Mouse (Mus musculus) embryonic facial prominence, embryonic 14.5 days (tissue): ENCODE results near the gene Mylk3. TPM values are rescaled to one million over a fixed set of nuclear protein-coding genes. Genes with fewer than 3 reads are reported as not detected.

Experiments
- ATAC-seq: fragments of 200-750 bp; cut with Nextera tagmentation; 2 replicates; pipeline ENCODE4 v1.8.0; 2017; ENCODE audit warnings: low read depth, moderate number of reproducible peaks, moderate TSS enrichment
- DNase-seq: peaks from one replicate; pipeline ENCODE4 v3.0.0-alpha.2; 2015; ENCODE audit warnings: low spot score
- H3K27ac ChIP-seq: fragments of 300-500 bp; sonication (generic); replicated peaks from 2 replicates; pipeline ENCODE4 v1.5.1; 2014; ENCODE audit warnings: low read depth, mild to moderate bottlenecking, low read length, moderate library complexity
- H3K27me3 ChIP-seq: fragments of 300-500 bp; sonication (generic); replicated peaks from 2 replicates; pipeline ENCODE4 v1.6.1; 2014; ENCODE audit warnings: low read length; ENCODE audit not compliant: control insufficient read depth, insufficient read depth
- H3K36me3 ChIP-seq: fragments of 300-500 bp; sonication (generic); 2 replicates; pipeline ENCODE4 v1.6.1; 2014; ENCODE audit warnings: low read length, mixed read lengths; ENCODE audit not compliant: control insufficient read depth, insufficient read depth
- H3K4me1 ChIP-seq: fragments of 300-500 bp; sonication (generic); 2 replicates; pipeline ENCODE4 v1.6.1; 2014; ENCODE audit warnings: antibody characterized with exemption, low read length; ENCODE audit not compliant: control insufficient read depth, insufficient read depth
- H3K4me2 ChIP-seq: fragments of 300-500 bp; sonication (generic); 2 replicates; pipeline ENCODE4 v1.6.1; 2014; ENCODE audit warnings: low read depth, mild to moderate bottlenecking, low read length, moderate library complexity, mixed read lengths
- H3K4me3 ChIP-seq: fragments of 300-500 bp; sonication (generic); 2 replicates; pipeline ENCODE4 v1.5.1; 2014; ENCODE audit warnings: low read depth, mild to moderate bottlenecking, low read length
- H3K9ac ChIP-seq: fragments of 300-500 bp; sonication (generic); 2 replicates; pipeline ENCODE4 v1.6.1; 2014; ENCODE audit warnings: low read depth, mild to moderate bottlenecking, low read length, moderate library complexity, mixed read lengths
- H3K9me3 ChIP-seq: fragments of 300-500 bp; sonication (generic); 2 replicates; pipeline ENCODE4 v1.6.1; 2016; ENCODE audit warnings: low read length; ENCODE audit not compliant: control insufficient read depth
- WGBS: fragments of 180-500 bp; shearing (Covaris S2); extraction: QIAGEN DNeasy Blood & Tissue Kit; methylation state at CpG from one replicate; pipeline ENCODE4 v1.1.7; 2014; 5-methylcytosine and 5-hydroxymethylcytosine counted together
- polyA plus RNA-seq: library from polyadenylated mRNA; unstranded; fragments of >200 nt; fragmentation: Nextera tagmentation; extraction: Ambion mirVana; gene quantifications from 2 replicates; pipeline ENCODE4 v1.2.1, GENCODE M21; 2014

Gene Mylk3
- polyA plus RNA-seq, 1 experiment from 2014 or later = 2.8 TPM

DNA sequence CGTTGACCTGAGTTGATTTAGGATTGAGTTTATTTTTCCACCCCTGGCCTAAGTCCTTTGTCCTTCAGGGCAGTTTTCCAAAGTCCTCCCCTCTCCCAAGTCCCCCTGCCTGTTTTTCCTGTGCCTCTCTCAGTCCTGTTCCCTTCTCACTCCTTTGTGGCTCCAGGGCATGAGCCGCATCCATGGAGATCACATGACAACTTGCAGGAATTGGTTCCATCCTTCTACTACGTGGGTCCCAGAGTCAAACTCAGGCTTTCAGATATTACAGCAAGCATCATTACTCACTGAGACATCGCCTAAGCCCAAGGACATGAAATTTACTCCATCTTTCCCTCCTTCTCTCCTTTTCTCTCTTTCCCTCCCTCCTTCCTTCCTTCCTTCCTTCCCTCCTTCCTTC lies 23.9 kb downstream of the Mylk3 start:
- DNase-seq (no peak), ATAC-seq (no peak)
- no peak overlapping the region for H3K9ac ChIP-seq
- peaks cover 11% of the 10 kb centered on the region for H3K4me1 ChIP-seq
- no peaks in the 10 kb centered on the region for H3K27me3 ChIP-seq
- WGBS = 62% methylated on average over 4 of the region's 4 CpGs
- no peaks in the 10 kb centered on the region for H3K9me3 ChIP-seq
- no peak overlapping the region for H3K27ac ChIP-seq
- H3K4me3 ChIP-seq = no peak overlapping the region
- no peak overlapping the region for H3K4me2 ChIP-seq
- H3K36me3 ChIP-seq = no peaks in the 10 kb centered on the region

DNA sequence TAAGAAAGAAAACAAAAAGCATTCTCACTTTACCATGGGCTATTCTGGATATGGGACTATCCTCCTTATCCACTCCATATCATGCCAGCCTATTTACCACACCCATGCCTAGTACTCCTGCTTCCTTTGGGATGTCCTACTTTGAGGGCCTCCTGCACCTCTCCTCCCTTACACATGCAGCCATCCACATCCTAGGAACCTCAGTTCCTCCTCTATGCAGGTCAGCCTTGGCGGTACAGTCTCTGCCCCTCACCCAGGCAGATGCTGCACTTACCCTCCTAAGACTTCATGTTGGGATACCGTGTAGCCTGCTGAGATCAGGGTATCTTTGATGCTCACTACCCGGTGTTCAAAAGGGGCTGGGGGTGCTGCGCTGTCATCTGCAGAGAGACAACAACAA lies 32.9 kb downstream of the Mylk3 start:
- Histone ChIP-seq H3K9ac (no peak overlapping the region), H3K27me3 (no peaks in the 10 kb centered on the region), H3K4me3 (no peak overlapping the region), H3K27ac (no peak overlapping the region), H3K9me3 (no peaks in the 10 kb centered on the region), H3K36me3 (no peaks in the 10 kb centered on the region), H3K4me2 (no peak overlapping the region), H3K4me1 (no peaks in the 10 kb centered on the region)
- 73% methylated on average over 4 of the region's 4 CpGs for WGBS
- ATAC-seq = no peak
- no peak for DNase-seq

DNA sequence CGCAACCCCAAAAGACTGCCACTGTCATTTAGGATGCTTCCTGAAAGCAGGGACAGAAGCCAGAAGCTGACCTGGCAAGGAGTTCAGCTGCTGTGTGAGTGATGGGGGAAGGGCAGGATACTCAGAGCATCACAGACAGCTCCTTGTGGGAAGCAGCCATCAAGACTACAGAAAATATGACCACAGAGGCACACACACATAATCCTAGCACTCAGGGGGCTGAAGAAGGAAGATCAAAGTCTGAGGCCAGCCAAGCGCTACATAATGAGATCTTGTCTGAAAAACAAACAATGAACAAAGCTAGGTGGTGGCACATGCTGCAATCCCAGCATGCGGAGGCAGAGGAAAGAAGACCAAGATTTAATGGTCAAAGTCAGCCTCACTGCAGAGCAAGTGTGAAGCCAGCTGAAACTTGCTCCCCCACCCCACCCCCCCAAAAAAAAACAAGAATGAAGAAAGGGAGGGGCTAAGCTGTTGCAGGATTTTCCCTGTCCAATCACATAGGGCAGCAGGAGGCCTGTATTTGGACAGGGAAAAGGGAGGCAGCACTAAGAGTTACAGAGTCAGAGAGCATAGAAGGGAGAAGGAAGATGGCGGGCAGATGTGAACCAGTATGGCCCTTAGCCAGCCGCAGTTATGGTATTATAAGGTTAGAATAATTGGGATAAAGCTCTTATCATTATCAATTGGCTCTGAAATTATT lies 46.1 kb downstream of the Mylk3 start:
- H3K27ac ChIP-seq = no peak overlapping the region
- no peaks in the 10 kb centered on the region for H3K36me3 ChIP-seq
- ATAC-seq (no peak), DNase-seq (peak; percentile 19)
- no peaks in the 10 kb centered on the region for H3K27me3 ChIP-seq
- H3K9me3 ChIP-seq = no peaks in the 10 kb centered on the region
- H3K4me2 ChIP-seq = no peak overlapping the region
- no peaks in the 10 kb centered on the region for H3K4me1 ChIP-seq
- H3K4me3 ChIP-seq = no peak overlapping the region
- no peak overlapping the region for H3K9ac ChIP-seq
- WGBS = 71% methylated on average over 5 of the region's 5 CpGs

GRCm38 (mm10) chr8:85337681-85338080 lies 48.5 kb downstream of the Mylk3 start:
- no peaks in the 10 kb centered on the region for H3K4me1 ChIP-seq
- WGBS = 64% methylated on average over 4 of the region's 4 CpGs
- no peak overlapping the region for H3K9ac ChIP-seq

GRCm38 (mm10) chr8:85336211-85336933 lies 49.8 kb downstream of the Mylk3 start:
- no peak for ATAC-seq

More at GRCm38 (mm10) chr8:85337681-85338080, 48.5 kb downstream of the Mylk3 start:
- H3K4me3 ChIP-seq = no peak overlapping the region
- H3K27me3 ChIP-seq = no peaks in the 10 kb centered on the region
- H3K27ac ChIP-seq = no peak overlapping the region
- ATAC-seq (0 out of 2 replicates have a peak, but pooled peaks have one; percentile 26), DNase-seq (no peak)
- H3K4me2 ChIP-seq = no peak overlapping the region
- no peaks in the 10 kb centered on the region for H3K9me3 ChIP-seq
- H3K36me3 ChIP-seq = no peaks in the 10 kb centered on the region

GRCm38 (mm10) chr8:85335105-85335504 lies 51.0 kb downstream of the Mylk3 start:
- Histone ChIP-seq H3K4me3 (no peak overlapping the region), H3K27me3 (no peaks in the 10 kb centered on the region), H3K9ac (no peak overlapping the region), H3K27ac (no peak overlapping the region), H3K9me3 (no peaks in the 10 kb centered on the region), H3K4me2 (no peak overlapping the region), H3K36me3 (no peaks in the 10 kb centered on the region), H3K4me1 (no peaks in the 10 kb centered on the region)
- no peak for DNase-seq
- ATAC-seq = no peak

More at GRCm38 (mm10) chr8:85336211-85336933, 49.8 kb downstream of the Mylk3 start:
- 76% methylated on average over 6 of the region's 6 CpGs for WGBS
- no peak overlapping the region for H3K4me3 ChIP-seq
- no peak overlapping the region for H3K9ac ChIP-seq
- no peaks in the 10 kb centered on the region for H3K9me3 ChIP-seq
- no peaks in the 10 kb centered on the region for H3K36me3 ChIP-seq
- H3K27ac ChIP-seq = no peak overlapping the region
- H3K27me3 ChIP-seq = no peaks in the 10 kb centered on the region
- no peaks in the 10 kb centered on the region for H3K4me1 ChIP-seq
- H3K4me2 ChIP-seq = no peak overlapping the region
- peak; percentile 11 for DNase-seq

DNA sequence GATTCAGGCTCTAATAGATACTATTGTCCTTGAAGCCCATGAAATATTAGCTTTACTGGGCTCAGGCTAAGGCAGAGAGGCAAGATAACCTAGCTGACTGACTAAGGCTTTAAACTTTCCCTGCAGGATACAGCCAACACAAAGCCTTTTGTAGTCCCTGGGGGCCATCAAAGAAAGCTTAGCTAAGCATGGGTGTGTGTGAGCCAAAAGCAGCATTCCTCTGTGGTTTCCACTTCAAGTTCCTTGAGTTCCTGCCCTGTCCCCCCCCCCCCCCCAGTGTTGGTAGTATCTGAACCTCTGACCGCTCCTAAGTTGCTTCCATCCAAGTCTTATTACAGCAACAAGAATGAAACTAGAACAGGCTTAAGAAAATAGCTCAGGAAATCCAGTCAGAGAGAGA lies 56.6 kb downstream of the Mylk3 start:
- ATAC-seq (no peak), DNase-seq (peak; percentile 58)
- H3K4me1 ChIP-seq = no peaks in the 10 kb centered on the region
- H3K9ac ChIP-seq = no peak overlapping the region
- no peak overlapping the region for H3K27ac ChIP-seq
- H3K36me3 ChIP-seq = no peaks in the 10 kb centered on the region
- no peak overlapping the region for H3K4me2 ChIP-seq
- 67% methylated on average over 1 of the region's 1 CpGs for WGBS
- H3K27me3 ChIP-seq = no peaks in the 10 kb centered on the region
- no peak overlapping the region for H3K4me3 ChIP-seq
- H3K9me3 ChIP-seq = no peaks in the 10 kb centered on the region

DNA sequence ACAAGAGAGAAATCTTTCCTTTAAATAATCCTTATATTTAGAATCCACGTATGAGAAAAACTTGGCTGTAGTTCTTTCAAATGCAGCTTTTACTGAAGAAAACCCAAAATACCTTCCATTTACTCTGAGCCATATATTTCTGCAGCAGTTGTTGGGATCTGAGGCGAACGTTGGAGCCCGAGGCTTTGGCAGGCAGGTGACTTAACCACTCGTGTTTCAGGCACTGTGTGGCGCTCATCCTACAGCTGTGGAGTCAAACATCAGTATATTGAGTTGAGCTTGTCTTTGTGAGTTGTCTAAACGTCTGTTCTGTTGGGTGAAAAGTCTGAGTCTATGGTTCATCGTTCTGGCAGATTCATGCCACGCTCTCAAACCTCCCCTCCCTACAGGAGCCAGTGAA lies 59.1 kb downstream of the Mylk3 start:
- no peak for DNase-seq
- Histone ChIP-seq H3K4me2 (no peak overlapping the region), H3K9ac (no peak overlapping the region), H3K27ac (no peak overlapping the region), H3K9me3 (no peaks in the 10 kb centered on the region), H3K4me3 (no peak overlapping the region), H3K4me1 (no peaks in the 10 kb centered on the region), H3K36me3 (no peaks in the 10 kb centered on the region), H3K27me3 (no peaks in the 10 kb centered on the region)
- ATAC-seq = no peak
- 71% methylated on average over 9 of the region's 9 CpGs for WGBS

GRCm38 (mm10) chr8:85323084-85323483 lies 63.1 kb downstream of the Mylk3 start:
- 77% methylated on average over 3 of the region's 3 CpGs for WGBS
- Histone ChIP-seq H3K4me1 (no peaks in the 10 kb centered on the region), H3K9ac (no peak overlapping the region), H3K36me3 (no peaks in the 10 kb centered on the region), H3K4me3 (no peak overlapping the region), H3K27me3 (no peaks in the 10 kb centered on the region), H3K4me2 (no peak overlapping the region), H3K27ac (no peak overlapping the region), H3K9me3 (no peaks in the 10 kb centered on the region)
- ATAC-seq (no peak), DNase-seq (no peak)
